Mouse (Mus musculus): ENCODE measurements around the gene Clip4. TPM values are rescaled to one million over a fixed set of nuclear protein-coding genes. Genes with fewer than 3 reads are reported as not detected.

Gene Clip4
- polyA plus RNA-seq, 1 experiment from 2014 or later = not detected

GRCm38 (mm10) chr17:71872976-71873375 lies 104.7 kb downstream of the Clip4 start:
- Histone ChIP-seq H3K27ac (no peak overlapping the region), H3K79me2 (ENCODE audit: inconsistent target) (no peaks in the 10 kb centered on the region), H3K4me3 (ENCODE audit: inconsistent target) (no peak overlapping the region), H3K36me3 (ENCODE audit: inconsistent target) (no peaks in the 10 kb centered on the region)
- 52% methylated on average over 5 of the region's 5 CpGs for WGBS (ENCODE audit: missing documents)

- Histone ChIP-seq H3K27ac (no peak overlapping the region), H3K36me3 (ENCODE audit: inconsistent target) (no peaks in the 10 kb centered on the region), H3K4me3 (ENCODE audit: inconsistent target) (no peak overlapping the region), H3K79me2 (ENCODE audit: inconsistent target) (no peaks in the 10 kb centered on the region)
- 33% methylated on average over 6 of the region's 6 CpGs for WGBS (ENCODE audit: missing documents)
These were observed 105.8 kb downstream of the Clip4 start for GRCm38 (mm10) chr17:71874077-71874476.

DNA sequence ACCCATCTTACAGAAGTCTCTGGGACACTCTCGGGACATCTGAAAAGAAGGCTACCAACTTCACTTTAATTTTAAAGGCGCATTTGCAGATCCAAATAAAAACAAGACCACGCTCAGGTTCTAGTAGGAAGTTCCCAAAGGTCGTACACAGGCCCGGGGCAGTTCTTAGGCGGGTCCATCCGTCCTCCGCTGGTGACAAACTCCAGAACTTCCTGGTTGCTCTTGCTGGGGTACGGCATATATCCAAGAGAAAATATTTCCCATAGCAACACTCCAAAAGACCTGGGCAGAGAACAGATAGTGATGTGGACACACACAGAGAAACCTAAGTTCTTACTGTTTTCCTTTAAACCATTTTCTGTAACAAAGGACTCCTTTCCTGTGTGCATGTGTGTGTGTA lies 106.5 kb downstream of the Clip4 start:
- H3K27ac ChIP-seq = no peak overlapping the region
- no peak overlapping the region for H3K4me3 ChIP-seq (ENCODE audit: inconsistent target)
- H3K36me3 ChIP-seq (ENCODE audit: inconsistent target) = no peaks in the 10 kb centered on the region
- WGBS (ENCODE audit: missing documents) = 81% methylated on average over 9 of the region's 9 CpGs
- H3K79me2 ChIP-seq (ENCODE audit: inconsistent target) = no peaks in the 10 kb centered on the region

DNA sequence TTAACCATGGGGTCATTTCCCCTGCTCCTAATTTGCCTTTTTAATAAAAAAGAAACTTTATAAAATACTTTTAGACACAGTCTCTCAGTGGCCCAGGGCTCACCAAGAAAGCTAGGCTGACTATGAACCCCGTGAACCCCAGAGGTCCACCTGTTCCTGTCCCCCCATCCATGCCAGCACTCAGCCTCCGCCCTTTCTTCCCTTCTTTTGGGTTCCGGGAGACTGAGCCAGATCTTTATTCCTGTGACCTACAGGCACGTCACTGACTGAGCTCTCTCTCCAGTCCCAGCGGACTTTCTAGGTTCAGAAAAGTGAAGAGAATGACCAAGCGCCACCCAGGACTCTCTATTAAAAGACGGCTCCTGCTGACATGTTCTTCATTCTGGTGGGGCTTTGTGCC lies 107.2 kb downstream of the Clip4 start:
- Histone ChIP-seq H3K27ac (no peak overlapping the region), H3K4me3 (ENCODE audit: inconsistent target) (no peak overlapping the region), H3K79me2 (ENCODE audit: inconsistent target) (no peaks in the 10 kb centered on the region), H3K36me3 (ENCODE audit: inconsistent target) (no peaks in the 10 kb centered on the region)
- WGBS (ENCODE audit: missing documents) = 89% methylated on average over 7 of the region's 7 CpGs

- 99% methylated on average over 6 of the region's 6 CpGs for WGBS (ENCODE audit: missing documents)
- Histone ChIP-seq H3K36me3 (ENCODE audit: inconsistent target) (no peaks in the 10 kb centered on the region), H3K27ac (no peak overlapping the region), H3K79me2 (ENCODE audit: inconsistent target) (no peaks in the 10 kb centered on the region), H3K4me3 (ENCODE audit: inconsistent target) (no peak overlapping the region)
These were observed 113.1 kb downstream of the Clip4 start for GRCm38 (mm10) chr17:71881369-71881768.

DNA sequence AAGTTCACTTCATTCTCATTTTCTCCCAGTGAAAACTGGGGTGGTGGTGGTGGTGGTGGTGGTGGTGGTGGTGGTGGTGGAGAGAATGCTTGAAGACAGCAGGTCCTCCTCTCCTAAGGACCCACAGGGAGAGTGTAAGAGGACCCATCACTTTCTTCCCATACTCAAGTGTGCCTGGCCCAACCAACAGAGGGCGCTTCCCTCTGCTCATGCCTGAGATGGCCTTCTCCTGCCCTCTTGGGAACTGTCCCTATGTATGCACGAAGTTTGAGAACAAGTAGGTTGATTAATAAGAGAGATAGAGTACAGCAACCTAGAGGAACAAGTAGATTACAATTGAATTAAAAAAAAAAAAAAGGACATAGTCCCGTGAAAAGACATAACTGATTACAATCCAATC lies 140.8 kb downstream of the Clip4 start:
- 19% methylated on average over 3 of the region's 3 CpGs for WGBS (ENCODE audit: missing documents)

DNA sequence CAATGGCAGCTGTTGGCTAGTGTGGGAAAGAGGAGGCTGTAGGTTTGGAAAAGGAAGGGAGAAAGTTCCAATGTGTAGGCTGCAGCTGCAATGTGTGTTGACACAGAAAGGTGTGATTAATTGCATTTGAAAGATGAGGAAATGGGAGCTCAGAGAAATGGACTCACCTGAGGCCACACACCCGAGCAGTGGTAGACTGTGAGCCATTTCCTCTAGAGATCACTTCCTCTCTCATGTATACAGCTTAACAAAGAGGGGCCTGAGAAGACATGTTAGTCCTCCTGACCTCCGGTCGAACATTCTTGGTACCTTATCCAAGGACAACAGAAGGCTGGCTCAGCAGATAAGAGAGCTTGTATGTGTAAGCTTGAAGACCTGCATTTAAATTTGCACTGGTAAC lies 144.9 kb downstream of the Clip4 start:
- Histone ChIP-seq H3K79me2 (ENCODE audit: inconsistent target) (no peaks in the 10 kb centered on the region), H3K36me3 (ENCODE audit: inconsistent target) (no peaks in the 10 kb centered on the region), H3K4me3 (ENCODE audit: inconsistent target) (no peak overlapping the region), H3K27ac (no peak overlapping the region)
- 51% methylated on average over 3 of the region's 3 CpGs for WGBS (ENCODE audit: missing documents)

More for the DNA sequence above, 140.8 kb downstream of the Clip4 start:
- H3K79me2 ChIP-seq (ENCODE audit: inconsistent target) = no peaks in the 10 kb centered on the region
- no peak overlapping the region for H3K27ac ChIP-seq
- H3K4me3 ChIP-seq (ENCODE audit: inconsistent target) = no peak overlapping the region
- no peaks in the 10 kb centered on the region for H3K36me3 ChIP-seq (ENCODE audit: inconsistent target)

Other genes with a start within 250 kb of the Clip4 start
- gene Ndc80, start 241.6 kb upstream of the Clip4 start, polyA plus RNA-seq (2018) = 2.0 to 12.0 TPM (median 10.6 TPM) in 3 replicates
- 0.16 TPM in 1 of 3 replicates, not detected in the others for gene Spdya, start 216.4 kb upstream of the Clip4 start, polyA plus RNA-seq (2018)
- 27.6 to 77.2 TPM (median 53.6 TPM) in 3 replicates for gene Wdr43, start 152.6 kb upstream of the Clip4 start, polyA plus RNA-seq (2018)
- gene Togaram2, start 95.2 kb upstream of the Clip4 start, polyA plus RNA-seq (2018) = not detected in 3 replicates
- not detected in 3 replicates for gene Pcare, start 15.6 kb upstream of the Clip4 start, polyA plus RNA-seq (2018)

All from macrophage (primary cell).